Mouse (Mus musculus) kidney, adult 2 months (tissue): ENCODE data around the gene Rpl19. TPM values are rescaled to one million over a fixed set of nuclear protein-coding genes. Genes with fewer than 3 reads are reported as not detected.

Experiments
- DNase-seq: peaks from one replicate; pipeline ENCODE4 v3.0.0; 2021
- H3K27ac ChIP-seq: fragments of 200-500 bp; 2 replicates; pipeline ENCODE4 v1.5.1; 2012; ENCODE audit warnings: low read depth, low read length, control low read depth, inconsistent platforms; ENCODE audit not compliant: insufficient read depth
- H3K27me3 ChIP-seq: fragments of 200-500 bp; replicated peaks from 2 replicates; pipeline ENCODE4 v1.6.1; 2012; ENCODE audit warnings: mild to moderate bottlenecking, moderate library complexity, low read length, inconsistent platforms; ENCODE audit not compliant: control insufficient read depth, insufficient read depth
- H3K36me3 ChIP-seq: fragments of 200-500 bp; 2 replicates; pipeline ENCODE4 v1.6.1; 2012; ENCODE audit warnings: mild to moderate bottlenecking, moderate library complexity, low read length, inconsistent platforms; ENCODE audit not compliant: control insufficient read depth, insufficient read depth
- H3K4me1 ChIP-seq: fragments of 200-500 bp; 2 replicates; pipeline ENCODE4 v1.6.1; 2011; ENCODE audit warnings: low read length; ENCODE audit not compliant: control insufficient read depth, insufficient read depth
- H3K4me3 ChIP-seq: fragments of 200-500 bp; 2 replicates; pipeline ENCODE4 v1.5.1; 2011; ENCODE audit warnings: mild to moderate bottlenecking, low read depth, low read length, control low read depth; ENCODE audit not compliant: insufficient read depth
- CTCF ChIP-seq: fragments of 200-500 bp; conservative IDR thresholded peaks from 2 replicates; pipeline ENCODE4 v1.5.1; 2011; ENCODE audit warnings: low read depth, mild to moderate bottlenecking, control low read depth, low read length, moderate library complexity, mixed read lengths; ENCODE audit not compliant: insufficient read depth, insufficient read length
- POLR2A ChIP-seq: fragments of 200-500 bp; IDR thresholded peaks from one replicate; pipeline ENCODE4 v1.6.1; 2011; ENCODE audit warnings: low read depth, low read length, control low read depth
- WGBS: fragments of 180-500 bp; shearing (Covaris S2); methylation state at CpG from one replicate; pipeline ENCODE4 v1.1.7; 2018; 5-methylcytosine and 5-hydroxymethylcytosine counted together
- polyA plus RNA-seq: library from polyadenylated mRNA; depleted of rRNA; stranded (reverse); fragments of >200 nt; gene quantifications from 2 replicates; pipeline ENCODE4 v1.2.3, GENCODE M21; 2012

Gene Rpl19
- polyA plus RNA-seq, 1 experiment, result 653 TPM

- Histone ChIP-seq H3K36me3 (no peaks in the 10 kb centered on the region), H3K27me3 (peaks cover 1% of the 10 kb centered on the region; the same call in 1 of the 2 replicates), H3K4me1 (no peaks in the 10 kb centered on the region), H3K27ac (no peak overlapping the region), H3K4me3 (no peak overlapping the region)
- TF ChIP-seq CTCF (no peak), POLR2A (no peak)
- no peak for DNase-seq
- 13% methylated on average over 9 of the region's 9 CpGs for WGBS
Observed at GRCm38 (mm10) chr11:98057466-98057865, 31.0 kb downstream of the Rpl19 start.

- Histone ChIP-seq H3K27ac (no peak overlapping the region), H3K36me3 (no peaks in the 10 kb centered on the region), H3K27me3 (no peaks in the 10 kb centered on the region), H3K4me3 (no peak overlapping the region), H3K4me1 (no peaks in the 10 kb centered on the region)
- peak; percentile 23 for DNase-seq
- no peak for TF ChIP-seq POLR2A
- TF ChIP-seq CTCF, result no peak
- WGBS, result 82% methylated on average over 5 of the region's 5 CpGs
Observed at GRCm38 (mm10) chr11:98057998-98058397, 31.5 kb downstream of the Rpl19 start.

- WGBS, result 70% methylated on average over 7 of the region's 7 CpGs
- DNase-seq, result no peak
- H3K36me3 ChIP-seq, result no peaks in the 10 kb centered on the region
- no peaks in the 10 kb centered on the region for H3K4me1 ChIP-seq
- no peak overlapping the region for H3K4me3 ChIP-seq
- no peak overlapping the region for H3K27ac ChIP-seq
- TF ChIP-seq POLR2A (no peak), CTCF (no peak)
- no peaks in the 10 kb centered on the region for H3K27me3 ChIP-seq
Observed at GRCm38 (mm10) chr11:98059662-98060061, 33.2 kb downstream of the Rpl19 start.

GRCm38 (mm10) chr11:98060104-98060692 is 33.7 kb downstream of the Rpl19 start:
- WGBS, result 75% methylated on average over 5 of the region's 5 CpGs
- Histone ChIP-seq H3K27ac (no peak overlapping the region), H3K4me1 (no peaks in the 10 kb centered on the region), H3K36me3 (no peaks in the 10 kb centered on the region), H3K27me3 (no peaks in the 10 kb centered on the region), H3K4me3 (no peak overlapping the region)
- TF ChIP-seq POLR2A (no peak), CTCF (no peak)
- DNase-seq, result no peak

GRCm38 (mm10) chr11:98061441-98061840 is 34.9 kb downstream of the Rpl19 start:
- Histone ChIP-seq H3K36me3 (no peaks in the 10 kb centered on the region), H3K27ac (no peak overlapping the region), H3K4me1 (no peaks in the 10 kb centered on the region), H3K27me3 (no peaks in the 10 kb centered on the region), H3K4me3 (no peak overlapping the region)
- TF ChIP-seq POLR2A (no peak), CTCF (no peak)
- no peak for DNase-seq
- WGBS, result 88% methylated on average over 3 of the region's 3 CpGs

- no peak overlapping the region for H3K4me3 ChIP-seq
- no peak overlapping the region for H3K27ac ChIP-seq
- WGBS, result 61% methylated on average over 6 of the region's 6 CpGs
- DNase-seq, result peak; percentile 34
- H3K4me1 ChIP-seq, result no peaks in the 10 kb centered on the region
- H3K27me3 ChIP-seq, result no peaks in the 10 kb centered on the region
- TF ChIP-seq CTCF (no peak), POLR2A (no peak)
- no peaks in the 10 kb centered on the region for H3K36me3 ChIP-seq
Observed at GRCm38 (mm10) chr11:98061904-98062562, 35.5 kb downstream of the Rpl19 start.

GRCm38 (mm10) chr11:98066201-98066600 is 39.7 kb downstream of the Rpl19 start:
- Histone ChIP-seq H3K4me3 (no peak overlapping the region), H3K27me3 (no peaks in the 10 kb centered on the region), H3K4me1 (no peaks in the 10 kb centered on the region), H3K27ac (no peak overlapping the region), H3K36me3 (no peaks in the 10 kb centered on the region)
- no peak for DNase-seq
- TF ChIP-seq CTCF (no peak), POLR2A (no peak)
- WGBS, result 88% methylated on average over 12 of the region's 12 CpGs
